Mouse (Mus musculus) cortical plate, adult 2 months (tissue): ENCODE results near the gene Gm10277. TPM values are rescaled to one million over a fixed set of nuclear protein-coding genes. Genes with fewer than 3 reads are reported as not detected.
A peak's percentile ranks its signal among the peaks of the same experiment; 100 is the strongest.

Experiments
- H3K27ac ChIP-seq: fragments of 200-500 bp; 2 replicates; pipeline ENCODE4 v1.5.1; 2012; ENCODE audit warnings: low read length, control low read depth, inconsistent platforms; ENCODE audit not compliant: insufficient read depth
- H3K4me1 ChIP-seq: fragments of 200-500 bp; 2 replicates; pipeline ENCODE4 v1.6.1; 2011; ENCODE audit warnings: low read length; ENCODE audit not compliant: control insufficient read depth, insufficient read depth
- H3K4me3 ChIP-seq: fragments of 200-500 bp; 2 replicates; pipeline ENCODE4 v1.5.1; 2011; ENCODE audit warnings: mild to moderate bottlenecking, low read length, control low read depth; ENCODE audit not compliant: insufficient read depth
- CTCF ChIP-seq: fragments of 200-500 bp; IDR thresholded peaks from 2 replicates; pipeline ENCODE4 v1.5.1; 2011; ENCODE audit warnings: mild to moderate bottlenecking, control low read depth, low read length; ENCODE audit not compliant: insufficient read depth; ENCODE audit errors: extremely low read depth
- POLR2A ChIP-seq: fragments of 200-500 bp; IDR thresholded peaks from 2 replicates; pipeline ENCODE4 v1.6.1; 2011; ENCODE audit warnings: mild to moderate bottlenecking, low read length, control low read depth; ENCODE audit not compliant: insufficient read depth; ENCODE audit errors: extremely low read depth
- polyA plus RNA-seq: library from polyadenylated mRNA; depleted of rRNA; stranded (reverse); fragments of >200 nt; gene quantifications from 2 replicates; pipeline ENCODE4 v1.2.3, GENCODE M21; 2012

Gene Gm10277
- polyA plus RNA-seq, 1 experiment: not detected

- TF ChIP-seq CTCF (peak; percentile 28; the same call in 1 of the 2 replicates), POLR2A (no peak)
- Histone ChIP-seq H3K4me1 (peaks cover 31% of the 10 kb centered on the region), H3K4me3 (no peak overlapping the region), H3K27ac (no peak overlapping the region)
These were observed 18.7 kb upstream of the Gm10277 start for GRCm38 (mm10) chr11:77806218-77806617.

- Histone ChIP-seq H3K4me3 (no peak overlapping the region), H3K27ac (peak overlapping the region; percentile 31), H3K4me1 (peaks cover 20% of the 10 kb centered on the region)
- no peak for TF ChIP-seq POLR2A
- no peak for TF ChIP-seq CTCF
These were observed 14.9 kb upstream of the Gm10277 start for GRCm38 (mm10) chr11:77802341-77802865.

GRCm38 (mm10) chr11:77800869-77801701 lies 13.5 kb upstream of the Gm10277 start:
- Histone ChIP-seq H3K4me3 (peak overlapping the region; percentile 26), H3K27ac (peak overlapping the region; percentile 42), H3K4me1 (peaks cover 17% of the 10 kb centered on the region)
- no peak for TF ChIP-seq CTCF
- TF ChIP-seq POLR2A: peak; percentile 56; the same call in 1 of the 2 replicates

GRCm38 (mm10) chr11:77800491-77800868 lies 12.9 kb upstream of the Gm10277 start:
- TF ChIP-seq POLR2A (no peak), CTCF (no peak)
- peak overlapping the region; percentile 26 for H3K4me3 ChIP-seq
- H3K4me1 ChIP-seq: peaks cover 16% of the 10 kb centered on the region
- peak overlapping the region; percentile 42 for H3K27ac ChIP-seq

- Histone ChIP-seq H3K4me1 (peaks cover 20% of the 10 kb centered on the region), H3K27ac (no peak overlapping the region), H3K4me3 (no peak overlapping the region)
- TF ChIP-seq POLR2A: no peak
- TF ChIP-seq CTCF: no peak
These were observed 7.7 kb upstream of the Gm10277 start for GRCm38 (mm10) chr11:77795216-77795615.

- Histone ChIP-seq H3K4me3 (peak overlapping the region; percentile 13), H3K4me1 (peaks cover 15% of the 10 kb centered on the region), H3K27ac (0 out of 2 replicates have a peak overlapping the region, but pooled peaks have one; percentile 24)
- TF ChIP-seq POLR2A (peak; percentile 74; the same call in 1 of the 2 replicates), CTCF (peak; percentile 95)
These were observed 5.8 kb upstream of the Gm10277 start for GRCm38 (mm10) chr11:77793238-77793930.

GRCm38 (mm10) chr11:77792566-77792909 lies 5.0 kb upstream of the Gm10277 start:
- Histone ChIP-seq H3K4me3 (no peak overlapping the region), H3K27ac (peak overlapping the region; percentile 36; the same call in 1 of the 2 replicates), H3K4me1 (peaks cover 15% of the 10 kb centered on the region)
- TF ChIP-seq CTCF (no peak), POLR2A (no peak)

- Histone ChIP-seq H3K4me3 (no peak overlapping the region), H3K27ac (peak overlapping the region; percentile 18; the same call in 1 of the 2 replicates), H3K4me1 (peaks cover 15% of the 10 kb centered on the region)
- TF ChIP-seq POLR2A (no peak), CTCF (no peak)
These were observed 4.4 kb upstream of the Gm10277 start for GRCm38 (mm10) chr11:77791752-77792565.

- peaks cover 15% of the 10 kb centered on the region for H3K4me1 ChIP-seq
- no peak overlapping the region for H3K4me3 ChIP-seq
- H3K27ac ChIP-seq: peak overlapping the region; percentile 31
- no peak for TF ChIP-seq POLR2A
- no peak for TF ChIP-seq CTCF
These were observed 3.7 kb upstream of the Gm10277 start for GRCm38 (mm10) chr11:77791241-77791727.
